Mouse (Mus musculus) heart, postnatal 4 days (tissue): ENCODE results near the gene Mkln1. TPM values are rescaled to one million over a fixed set of nuclear protein-coding genes. Genes with fewer than 3 reads are reported as not detected.

Experiments used
- DNase-seq: peaks from one replicate; pipeline ENCODE4 v3.0.0; 2021
- total RNA-seq, 2 experiments: library from RNA; stranded (reverse); gene quantifications; 2 replicates each; pipeline ENCODE4 v1.2.3; 2021

Gene Mkln1
- 100 to 1,000 TPM; 201 to 216 TPM for total RNA-seq

DNA sequence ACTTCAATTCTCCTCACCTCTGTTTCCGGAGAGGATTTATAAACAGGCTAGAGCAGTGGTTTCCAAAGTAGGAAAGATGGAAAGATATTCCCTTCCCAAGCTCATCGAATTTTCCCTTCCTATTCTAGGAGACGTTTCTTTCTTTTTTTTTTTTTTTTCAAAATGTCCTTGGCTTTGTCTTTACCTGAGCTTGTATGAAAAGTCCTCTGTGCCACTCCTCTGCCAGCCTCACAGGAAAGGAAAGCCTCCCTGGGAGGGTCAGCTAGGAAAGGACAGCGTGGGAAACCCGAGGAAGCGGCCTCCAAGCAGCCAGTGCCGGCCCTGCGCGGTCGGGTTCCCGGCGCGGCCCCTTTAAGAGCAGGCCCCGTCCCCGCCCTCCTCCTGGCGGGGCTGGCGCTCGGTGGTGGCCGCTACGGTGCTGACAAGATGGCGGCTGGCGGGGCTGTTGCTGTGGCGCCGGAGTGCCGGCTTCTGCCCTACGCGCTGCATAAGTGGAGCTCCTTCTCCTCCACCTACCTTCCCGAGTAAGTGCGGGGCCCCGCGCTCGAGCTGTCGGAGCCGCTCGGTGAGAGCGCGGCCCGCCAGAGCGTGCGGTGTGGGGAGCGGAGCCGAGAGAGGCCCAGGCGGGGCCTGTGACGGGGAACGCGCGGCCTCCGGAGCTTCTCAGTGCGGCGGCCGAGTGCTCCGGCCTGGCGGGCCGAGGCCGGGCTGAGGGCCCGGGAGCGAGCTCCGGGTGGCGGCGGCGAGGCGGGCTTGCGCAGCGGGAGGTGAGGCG lies at the start of gene Mkln1:
Mkln1 (plus strand) TSS at position 305 of the 775 bp plus-strand sequence.
- DNase-seq, result peak; percentile 93

DNA sequence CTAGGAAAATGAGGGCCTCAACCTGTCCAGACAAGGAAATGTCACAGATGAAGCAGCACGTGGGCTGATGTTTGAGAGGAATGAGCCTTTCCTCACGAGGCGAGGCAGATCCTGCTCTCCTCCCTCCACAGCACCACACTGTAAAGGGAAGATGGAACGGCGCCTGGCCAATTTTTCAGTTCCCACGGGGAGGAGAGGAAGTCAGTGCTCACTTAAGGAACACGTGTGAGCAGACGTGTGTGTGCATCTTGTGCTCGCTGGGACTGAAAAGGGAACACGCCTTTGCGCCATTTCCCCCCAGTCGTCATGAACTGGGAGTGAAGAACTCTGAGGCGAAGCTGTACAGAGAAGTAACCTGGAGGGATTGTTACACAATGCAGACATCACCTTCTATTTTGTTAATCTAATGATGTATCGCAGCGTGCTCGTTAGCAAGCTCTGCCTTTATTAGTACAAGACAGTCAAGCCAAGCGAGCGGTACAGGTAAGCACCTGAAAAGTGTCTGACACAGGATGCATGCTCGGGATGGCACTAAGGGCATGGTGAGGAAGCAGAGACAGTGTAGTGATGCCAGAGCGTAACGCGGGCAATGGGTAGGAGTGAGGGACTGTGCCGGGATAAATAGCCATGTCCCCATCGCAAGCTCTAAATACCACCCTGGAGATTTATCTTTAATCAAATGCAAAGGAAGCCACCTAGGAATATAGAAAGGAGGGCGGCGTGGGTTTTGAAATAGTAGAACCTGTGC lies 41.9 kb upstream of the Mkln1 start:
- no peak for DNase-seq

DNA sequence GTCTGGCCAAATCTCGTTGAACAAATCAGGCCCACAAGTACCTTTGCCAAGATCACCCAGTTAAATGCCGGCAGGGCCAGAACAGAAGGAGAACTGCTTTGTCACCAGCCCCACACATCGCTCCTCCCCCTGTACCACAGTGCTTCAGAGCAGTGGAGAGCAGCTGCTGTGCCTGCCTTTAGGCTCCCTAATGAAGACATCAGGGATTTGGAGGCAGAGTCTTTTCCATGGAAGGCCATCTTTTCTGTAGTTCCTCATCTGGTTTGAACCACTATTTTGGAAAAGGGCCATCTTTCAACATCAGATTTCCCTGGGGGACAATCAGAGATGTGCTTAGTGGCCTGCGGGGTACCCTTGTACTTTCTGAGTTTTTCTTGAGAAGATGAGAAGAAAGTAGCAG lies 41.2 kb upstream of the Mkln1 start:
- no peak for DNase-seq

DNA sequence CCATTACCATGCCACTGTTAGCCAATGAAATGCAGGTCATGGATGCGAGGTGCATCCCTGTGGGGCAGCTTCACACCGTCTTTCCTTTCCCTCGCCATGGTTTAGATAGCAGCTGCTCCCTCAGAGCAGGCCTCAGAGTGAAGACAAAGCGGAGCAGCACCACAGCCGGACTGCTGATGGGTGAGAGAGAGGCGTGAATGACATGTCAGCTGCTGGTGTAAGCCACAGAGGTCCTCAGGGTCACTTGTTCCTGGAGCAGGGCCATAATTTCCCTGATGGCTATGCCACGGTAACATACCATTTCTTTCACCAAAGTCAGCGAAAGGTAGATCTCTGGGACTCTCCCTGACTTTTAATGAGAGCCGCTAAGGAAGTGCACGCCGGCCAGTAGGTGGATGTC lies 35.9 kb upstream of the Mkln1 start:
- DNase-seq, result no peak

DNA sequence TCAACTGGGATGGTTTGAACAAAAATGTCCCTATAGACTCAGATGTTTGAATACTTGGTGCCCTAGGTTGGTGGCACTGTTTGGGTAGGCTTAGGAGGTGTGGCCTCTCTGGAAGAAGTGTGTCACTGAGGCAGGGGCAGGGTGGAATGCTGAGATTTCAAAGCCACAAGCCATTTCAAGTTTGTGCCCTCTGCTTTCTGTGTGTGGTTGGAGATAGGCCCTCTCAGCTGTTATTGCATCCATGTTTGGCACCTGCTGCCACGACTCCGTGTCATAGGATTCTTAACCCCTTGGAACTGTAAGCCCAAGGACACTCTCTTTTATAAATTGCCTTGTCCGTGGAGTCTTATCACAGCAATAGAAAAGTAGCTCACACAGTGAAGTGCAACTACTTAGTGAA lies 34.1 kb upstream of the Mkln1 start:
- no peak for DNase-seq

DNA sequence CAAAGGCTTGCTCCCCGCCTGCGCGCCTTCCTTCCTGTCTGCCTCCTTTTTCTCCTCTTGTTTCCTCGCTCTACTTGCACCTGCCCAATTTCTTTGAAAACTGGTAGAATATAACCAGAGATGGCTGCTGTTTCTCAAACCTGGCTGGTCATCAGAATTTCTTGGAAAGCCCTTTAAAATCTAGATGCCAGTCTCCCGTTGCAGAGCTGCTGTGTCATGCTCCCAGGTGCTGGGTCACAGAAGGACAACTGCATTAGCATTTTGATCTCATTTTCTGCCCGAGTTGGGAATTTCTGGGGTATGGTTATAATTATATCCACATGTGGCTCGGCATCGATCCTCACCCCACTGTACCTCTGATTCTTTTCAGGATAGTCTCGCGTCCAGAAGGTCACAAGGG lies 30.6 kb upstream of the Mkln1 start:
- DNase-seq, result no peak

DNA sequence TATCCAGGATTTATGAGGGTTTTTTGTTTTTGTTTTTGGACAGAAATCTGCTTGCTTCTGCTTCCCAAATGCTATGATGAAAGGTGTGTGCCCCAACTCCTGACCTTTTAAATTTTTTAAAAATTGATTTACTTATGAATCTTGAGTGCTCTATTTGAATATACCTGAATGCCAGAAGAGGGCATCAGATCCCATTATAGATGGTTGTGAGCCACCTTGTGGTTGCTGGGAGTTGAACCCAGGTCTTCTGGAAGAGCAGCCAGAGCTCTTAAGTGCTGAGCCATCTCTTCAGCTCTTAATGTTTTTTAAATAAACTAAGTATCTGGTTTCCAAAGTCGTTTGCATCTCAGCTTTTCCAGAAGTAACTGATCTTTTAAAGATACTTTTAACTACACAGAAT lies 30.0 kb upstream of the Mkln1 start:
- no peak for DNase-seq

DNA sequence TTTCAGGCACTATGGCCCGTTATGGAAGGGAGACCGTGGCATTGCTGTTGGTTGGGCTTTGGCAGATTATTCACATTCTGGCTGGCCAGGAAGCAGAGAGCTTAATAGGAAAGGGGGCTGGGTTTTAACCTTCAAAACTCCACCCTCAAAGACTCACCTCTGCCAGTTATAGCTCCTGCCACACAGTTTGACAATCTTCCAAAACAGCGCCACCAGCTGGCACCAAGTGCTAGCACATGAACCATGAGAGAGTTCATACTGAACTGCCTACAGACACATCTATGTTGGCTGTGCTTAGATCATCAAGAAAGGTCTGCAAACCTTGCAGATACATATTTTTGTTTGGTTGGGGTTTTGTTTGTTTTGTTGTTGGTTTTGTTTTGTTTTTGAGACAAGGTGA lies 28.7 kb upstream of the Mkln1 start:
- DNase-seq, result peak; percentile 68

DNA sequence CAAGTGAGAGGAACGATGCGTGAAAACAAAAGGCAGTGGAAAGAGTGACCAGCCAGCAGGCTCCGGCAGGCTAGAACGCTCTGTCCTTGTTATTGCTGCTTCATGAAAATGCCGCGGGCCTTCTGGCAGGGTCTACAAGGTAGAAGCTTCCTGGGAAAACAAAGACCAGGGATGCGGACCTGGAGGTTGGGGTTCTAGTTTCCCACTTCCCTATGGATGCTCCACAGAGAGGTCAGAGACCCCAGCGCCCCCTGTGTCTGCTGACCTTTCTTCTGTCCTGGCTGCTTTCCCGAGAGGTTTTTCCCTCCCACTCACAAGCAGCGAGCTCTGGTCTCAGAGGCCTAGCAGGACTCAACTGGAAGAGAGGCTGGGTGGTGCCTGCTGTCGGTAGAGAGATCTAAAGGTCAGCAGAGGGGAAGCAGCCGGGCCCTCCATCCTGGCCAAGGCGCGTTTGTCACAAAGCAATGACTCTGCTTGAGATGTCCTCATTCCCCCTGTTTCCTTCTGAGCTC lies 27.9 kb upstream of the Mkln1 start:
- DNase-seq, result peak; percentile 53

DNA sequence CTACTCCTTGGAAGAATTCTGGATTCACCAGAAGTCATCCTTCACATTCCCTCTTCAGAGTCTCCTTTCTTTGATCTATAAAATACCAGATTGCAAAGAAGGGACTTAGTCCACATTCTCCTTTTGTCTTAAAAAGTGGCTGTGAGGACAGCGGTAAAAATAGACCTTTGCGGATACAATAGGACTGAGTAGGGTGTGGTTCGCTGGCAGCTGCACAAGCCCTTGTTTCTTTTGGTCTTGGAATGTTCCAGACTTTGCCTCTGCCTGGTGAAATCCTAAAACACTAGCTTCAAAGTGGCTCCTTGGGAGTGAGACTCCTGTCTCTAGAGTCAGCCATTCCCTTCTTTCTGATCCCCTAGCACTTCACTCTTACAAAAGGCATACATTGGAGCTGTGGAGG lies 27.4 kb upstream of the Mkln1 start:
- DNase-seq, result peak; percentile 51

DNA sequence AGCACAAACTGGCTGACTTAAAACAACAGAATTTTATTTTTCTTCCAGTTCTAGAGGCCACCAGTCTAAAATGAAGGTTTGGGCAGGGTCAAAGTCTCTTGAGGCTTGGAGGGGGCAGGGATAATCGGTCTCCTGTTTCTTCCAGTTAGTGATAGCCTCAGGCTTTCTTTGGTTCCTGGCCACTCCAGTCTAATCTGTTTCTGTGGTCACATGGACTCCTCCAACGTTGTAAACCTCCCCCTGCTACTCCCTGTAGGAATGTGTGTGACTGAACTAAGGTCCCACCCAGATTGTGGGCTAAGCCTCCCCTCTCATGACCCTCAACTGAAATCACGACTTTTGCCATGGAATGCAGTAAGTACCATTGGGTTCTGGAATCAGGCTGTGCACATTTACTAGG lies 25.9 kb upstream of the Mkln1 start:
- no peak for DNase-seq

DNA sequence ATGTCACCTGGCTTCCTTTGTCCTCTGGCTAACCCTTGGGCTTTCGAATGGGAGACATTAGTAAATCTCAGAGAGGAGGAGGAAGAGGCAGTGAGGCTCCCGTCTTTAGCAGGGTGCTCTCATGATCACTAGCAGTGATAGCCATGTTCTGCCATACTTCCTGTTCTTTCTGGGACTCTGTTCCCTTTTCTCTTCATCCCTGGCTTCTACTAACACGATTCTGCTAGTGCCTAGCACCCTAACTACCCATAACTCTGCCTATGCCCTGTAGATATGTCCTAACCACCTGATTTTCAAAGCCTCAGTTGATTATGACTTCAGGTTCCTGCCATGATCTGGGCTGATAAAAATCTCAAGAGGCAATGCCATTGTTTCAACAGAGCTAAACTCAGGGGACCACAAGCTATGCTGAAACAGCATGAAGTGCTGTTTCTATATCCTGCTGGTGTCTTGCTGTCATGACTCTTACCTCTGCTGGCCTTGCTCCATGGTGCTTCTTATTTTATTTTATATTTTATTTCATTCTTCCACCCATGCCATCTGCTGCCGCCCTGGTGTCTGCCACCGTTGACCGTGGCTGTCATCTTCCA lies 25.4 kb upstream of the Mkln1 start:
- no peak for DNase-seq

DNA sequence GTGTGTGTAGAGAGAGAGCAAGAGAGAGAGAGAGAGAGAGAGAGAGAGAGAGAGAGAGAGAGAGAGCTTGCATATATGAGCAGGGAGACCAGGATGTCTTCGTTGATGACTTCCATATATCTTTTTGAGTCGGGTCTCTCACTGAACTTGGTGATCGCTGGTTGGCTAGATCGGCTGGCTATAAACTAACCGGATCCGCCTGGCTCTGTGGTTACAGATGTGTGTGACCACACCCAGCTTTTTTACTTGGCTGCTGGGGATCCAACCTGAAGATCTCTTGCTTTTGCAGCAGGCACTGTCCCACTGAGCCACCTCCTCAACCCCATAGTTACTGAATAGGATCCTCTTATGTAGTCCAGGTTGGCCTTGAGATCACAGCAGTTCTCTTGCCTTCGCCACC lies 15.5 kb upstream of the Mkln1 start:
- DNase-seq, result no peak

DNA sequence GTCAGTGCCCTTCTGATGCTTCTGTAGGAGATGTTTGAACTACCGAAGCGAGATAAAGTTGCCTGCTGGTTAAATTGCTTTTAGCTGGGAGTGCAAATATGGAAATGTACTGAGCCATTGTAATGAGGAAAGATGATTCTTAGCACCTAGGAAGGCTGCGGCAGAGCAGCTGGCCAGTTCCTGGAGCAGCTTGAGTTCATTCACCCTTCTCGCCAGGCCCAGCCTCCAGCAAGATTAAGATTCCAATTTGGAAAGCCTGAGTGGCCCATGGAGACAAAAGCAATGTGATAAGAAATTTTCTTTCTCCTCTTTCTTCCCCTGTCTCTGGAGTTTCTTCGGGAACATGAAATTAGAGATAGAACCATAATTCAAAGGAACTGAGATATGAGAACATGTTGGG lies 13.7 kb upstream of the Mkln1 start:
- no peak for DNase-seq

DNA sequence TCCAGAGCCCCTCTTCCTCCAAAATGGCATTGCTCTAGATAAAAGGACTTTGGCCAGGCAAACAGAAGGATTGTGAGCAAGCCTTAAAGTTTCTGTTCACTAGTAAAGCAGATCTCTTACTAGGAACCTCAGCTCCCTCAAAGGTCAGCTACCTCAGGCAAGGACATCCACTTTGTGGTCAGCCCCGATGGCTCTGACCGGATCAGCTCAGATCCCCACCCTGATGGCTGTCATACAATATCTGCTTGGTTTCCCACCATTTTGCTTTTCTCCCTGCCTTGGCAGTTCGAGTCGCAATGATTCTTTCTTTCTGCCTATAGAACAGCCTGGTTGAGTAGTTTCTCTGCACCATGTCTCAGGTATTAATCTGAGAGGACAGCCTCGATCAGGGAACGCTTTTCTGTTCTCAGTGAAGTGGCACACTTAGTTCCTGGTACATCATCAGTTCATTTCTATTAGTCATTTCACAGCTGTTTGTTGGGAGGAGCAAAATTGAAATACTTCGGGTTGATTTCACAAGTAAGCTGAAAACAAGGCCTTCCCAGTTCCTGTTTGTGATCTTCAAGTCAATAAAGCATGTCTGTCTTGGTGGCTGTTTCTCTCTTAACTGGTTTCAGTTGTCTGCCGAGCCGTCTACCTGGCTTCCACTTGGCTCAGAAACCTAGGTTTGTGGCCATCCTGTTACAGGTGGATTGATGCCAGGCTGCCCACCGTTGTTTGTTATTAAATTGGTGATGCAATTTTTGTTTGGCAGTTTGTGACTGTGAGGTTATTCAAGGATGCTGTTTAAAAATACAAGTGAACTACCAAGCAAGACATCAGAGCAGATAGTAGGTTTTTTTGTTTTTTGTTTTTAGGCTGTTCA lies 13.0 kb upstream of the Mkln1 start:
- DNase-seq, result no peak

DNA sequence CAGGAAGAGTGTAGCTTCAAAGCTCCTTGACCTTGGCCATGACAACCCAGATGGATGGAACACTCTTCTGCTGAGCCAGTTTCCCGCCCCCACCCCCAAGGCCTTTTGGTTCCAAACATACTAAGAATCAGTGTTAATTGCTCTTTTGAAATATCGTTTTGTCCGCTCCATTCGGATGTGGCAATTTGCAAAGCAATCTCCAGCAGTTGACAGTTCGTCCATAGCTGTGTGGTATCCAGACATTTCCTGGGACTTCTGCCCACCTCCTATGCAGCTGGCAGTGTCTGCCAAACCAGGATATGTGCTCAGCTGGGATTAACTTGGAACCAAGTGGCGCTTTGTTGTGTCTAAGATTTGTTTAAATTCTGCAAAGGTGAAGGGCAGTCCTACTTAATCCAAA lies 8.8 kb upstream of the Mkln1 start:
- DNase-seq, result no peak

DNA sequence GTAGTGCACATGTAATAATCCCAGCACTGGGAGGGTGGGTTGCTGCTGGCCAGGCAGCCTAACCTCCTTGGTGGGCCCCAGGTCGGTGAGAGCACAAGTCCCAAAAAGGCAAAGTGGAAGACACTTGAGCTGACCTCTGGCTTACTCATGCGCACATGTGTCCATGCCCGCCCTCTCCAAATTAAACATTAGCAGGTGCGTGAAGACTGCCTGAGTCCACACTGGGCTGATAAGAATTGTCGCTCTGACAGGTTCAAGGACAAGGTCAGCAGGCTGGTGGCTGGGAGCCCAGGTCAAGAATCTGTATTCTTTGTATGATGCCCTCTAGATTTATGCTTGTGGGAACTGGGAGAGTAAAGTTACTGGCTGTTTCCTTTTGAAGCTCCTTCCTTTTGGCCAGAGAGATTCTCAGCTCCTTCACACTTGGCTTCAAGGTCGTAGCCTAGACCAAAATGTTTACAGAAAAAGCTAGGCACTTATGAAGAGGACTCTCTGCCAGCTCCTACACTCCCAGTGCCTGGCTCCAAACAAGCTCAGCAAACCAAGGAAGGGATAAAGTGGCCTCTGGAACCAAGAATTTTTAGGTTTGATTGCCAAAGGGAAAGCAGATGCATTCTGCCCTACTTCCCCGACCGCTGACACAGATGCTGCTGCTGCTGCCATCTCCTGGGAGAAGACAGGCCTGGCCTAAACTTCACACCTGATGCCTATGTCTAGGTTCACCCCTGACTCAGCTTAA lies 8.1 kb upstream of the Mkln1 start:
- DNase-seq, result peak; percentile 53

DNA sequence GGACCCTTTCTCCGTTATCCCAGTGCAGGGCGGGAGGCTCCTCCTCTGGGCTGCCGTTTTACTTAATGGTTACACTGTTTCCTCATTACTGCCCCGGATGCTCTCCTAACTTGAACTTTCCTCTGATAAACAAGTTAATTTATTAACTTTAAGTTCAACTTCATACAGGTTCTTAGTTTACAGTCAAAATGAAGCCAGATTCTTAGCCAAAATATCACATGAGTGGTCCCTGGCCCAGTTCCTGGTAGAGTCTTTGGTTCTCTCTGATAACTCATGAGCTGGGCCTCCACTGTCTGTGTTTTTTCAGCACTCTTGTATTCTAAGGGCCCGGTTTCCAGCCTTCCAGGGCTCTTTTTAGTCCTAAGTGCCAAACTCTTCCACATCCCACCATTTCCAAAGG lies 5.7 kb upstream of the Mkln1 start:
- DNase-seq, result no peak

DNA sequence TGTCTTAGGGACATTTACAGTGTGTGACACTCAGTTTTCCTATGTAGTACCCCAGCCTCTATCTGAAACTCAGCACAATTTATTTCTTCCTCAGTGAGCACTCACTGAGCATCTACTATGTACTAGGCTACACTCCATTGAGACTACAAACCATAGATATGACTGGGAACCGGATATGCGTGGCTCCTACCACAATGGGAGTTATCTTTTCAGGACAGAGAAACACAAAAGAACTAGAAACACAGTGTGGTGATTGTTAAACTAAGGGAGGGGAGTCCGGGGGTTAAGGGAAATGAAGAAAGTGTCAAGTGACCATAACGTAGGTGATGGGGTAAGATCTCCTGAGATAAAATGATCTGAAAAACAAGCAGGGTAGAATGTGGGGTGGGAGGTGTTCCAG lies 2.4 kb upstream of the Mkln1 start:
- DNase-seq, result no peak

DNA sequence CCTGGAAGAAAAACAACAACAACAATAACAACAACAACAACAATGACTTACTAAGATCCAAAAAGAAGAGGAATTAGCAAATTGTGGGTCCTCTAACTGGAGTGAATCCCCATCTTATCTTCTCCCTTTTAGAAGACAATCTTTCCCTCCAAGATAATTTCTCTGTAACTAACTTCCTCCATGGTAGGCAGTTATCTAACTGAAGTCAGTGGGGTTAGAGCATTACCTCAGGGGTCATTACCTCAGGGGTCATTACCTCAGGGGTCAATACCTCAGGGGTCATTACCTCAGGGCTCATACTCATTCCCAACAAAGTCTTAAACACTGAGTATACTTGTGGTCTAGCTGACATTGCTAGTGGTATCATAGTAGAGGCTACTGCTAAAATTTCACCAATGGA lies 1.2 kb upstream of the Mkln1 start:
- no peak for DNase-seq

DNA sequence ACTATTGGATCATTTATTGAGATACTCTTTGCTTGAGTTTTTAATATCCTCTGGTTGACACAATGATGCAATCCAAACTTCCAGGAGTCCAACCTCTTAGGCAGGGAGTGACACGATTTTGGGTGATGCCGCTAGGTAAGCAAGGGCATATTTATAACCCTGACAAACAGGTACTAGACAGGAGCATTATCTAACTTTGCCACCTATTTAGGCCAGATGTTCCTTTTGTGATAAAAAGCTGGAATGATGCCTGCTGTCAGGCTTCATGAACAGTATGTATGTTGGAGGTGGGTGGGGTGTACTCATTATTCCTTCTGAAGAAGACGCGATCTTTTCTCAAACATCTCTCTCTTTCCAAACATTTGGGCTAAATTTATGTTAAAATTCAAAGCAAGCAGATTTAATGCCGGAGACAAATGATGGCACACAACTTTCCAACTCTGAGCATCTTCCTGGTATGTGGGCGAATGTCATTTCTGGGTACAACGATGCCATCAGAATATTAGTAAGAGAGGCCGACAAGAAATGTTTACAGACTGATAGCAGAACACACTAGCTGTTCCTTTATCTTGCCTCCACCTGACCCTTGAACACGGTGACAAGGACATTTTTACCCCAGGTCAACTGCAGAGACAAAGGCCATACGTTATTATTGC lies 632 bp upstream of the Mkln1 start:
- DNase-seq, result no peak
